Mouse (Mus musculus) ES-E14 (cell line): ENCODE results near the gene Neto2.
"Not testable (repeated sequence)": the region's sequence is repeated elsewhere in the genome, so short reads cannot be mapped to it uniquely, and the experiment has no call there.

ENCODE experiments used
- CHD2 ChIP-seq: IDR thresholded peaks from 2 replicates; pipeline ENCODE4 v1.6.1; 2014; ENCODE audit warnings: mild to moderate bottlenecking, low read depth, low read length, inconsistent platforms
- HCFC1 ChIP-seq: IDR thresholded peaks from 2 replicates; pipeline ENCODE4 v1.6.1; 2012; ENCODE audit warnings: low read length, inconsistent platforms, borderline replicate concordance; ENCODE audit not compliant: insufficient read depth
- MAFK ChIP-seq: IDR thresholded peaks from 2 replicates; pipeline ENCODE4 v1.6.1; 2014; ENCODE audit warnings: mild to moderate bottlenecking, low read depth, low read length, inconsistent platforms; ENCODE audit not compliant: insufficient read depth
- ZC3H11A ChIP-seq: IDR thresholded peaks from 2 replicates; pipeline ENCODE4 v1.6.1; 2012; ENCODE audit warnings: low read depth, mild to moderate bottlenecking, inconsistent platforms, low read length, borderline replicate concordance

- not testable (repeated sequence) for TF ChIP-seq MAFK, ZC3H11A, HCFC1, CHD2
Observed at GRCm38 (mm10) chr8:85617125-85617524, 83.6 kb downstream of the Neto2 start.
